Mouse (Mus musculus) intestine, postnatal 0 days (tissue): ENCODE measurements around the gene Ifi206. TPM values are rescaled to one million over a fixed set of nuclear protein-coding genes. Genes with fewer than 3 reads are reported as not detected.
"Not testable (repeated sequence)": the region's sequence is repeated elsewhere in the genome, so short reads cannot be mapped to it uniquely, and the experiment has no call there.

ENCODE experiments used
- ATAC-seq: fragments of 200-750 bp; cut with Nextera tagmentation; 2 replicates; pipeline ENCODE4 v1.8.0; 2017; ENCODE audit warnings: mild to moderate bottlenecking, moderate TSS enrichment, moderate library complexity
- H3K27ac ChIP-seq: fragments of 300-500 bp; sonication (generic); 2 replicates; pipeline ENCODE4 v1.5.1; 2014; ENCODE audit warnings: mild to moderate bottlenecking, low read depth, low read length, moderate library complexity
- H3K27me3 ChIP-seq: fragments of 300-500 bp; sonication (generic); replicated peaks from 2 replicates; pipeline ENCODE4 v1.6.1; 2014; ENCODE audit warnings: low read length, mixed read lengths; ENCODE audit not compliant: control insufficient read depth, insufficient read depth
- H3K36me3 ChIP-seq: fragments of 300-500 bp; sonication (generic); 2 replicates; pipeline ENCODE4 v1.6.1; 2014; ENCODE audit warnings: mild to moderate bottlenecking, moderate library complexity; ENCODE audit not compliant: control insufficient read depth, insufficient read depth
- H3K4me1 ChIP-seq: fragments of 300-500 bp; sonication (generic); replicated peaks from 2 replicates; pipeline ENCODE4 v1.6.1; 2014; ENCODE audit warnings: antibody characterized with exemption, low read length, mixed read lengths; ENCODE audit not compliant: control insufficient read depth, insufficient read depth
- H3K4me2 ChIP-seq: fragments of 300-500 bp; sonication (generic); replicated peaks from 2 replicates; pipeline ENCODE4 v1.6.1; 2014; ENCODE audit warnings: low read depth, mild to moderate bottlenecking, moderate library complexity
- H3K4me3 ChIP-seq: fragments of 300-500 bp; sonication (generic); 2 replicates; pipeline ENCODE4 v1.5.1; 2014; ENCODE audit warnings: low read depth, low read length
- H3K9ac ChIP-seq: fragments of 300-500 bp; sonication (generic); 2 replicates; pipeline ENCODE4 v1.6.1; 2014; ENCODE audit warnings: mild to moderate bottlenecking, low read depth, low read length
- H3K9me3 ChIP-seq: fragments of 300-500 bp; sonication (generic); 2 replicates; pipeline ENCODE4 v1.6.1; 2016; ENCODE audit warnings: mixed run types; ENCODE audit not compliant: control insufficient read depth
- CTCF ChIP-seq: sonication (generic); IDR thresholded peaks from 2 replicates; pipeline ENCODE4 v1.5.1; 2016; ENCODE audit warnings: low read depth, mild to moderate bottlenecking, control low read depth, antibody characterized with exemption, moderate library complexity
- WGBS: fragments of 180-500 bp; shearing (Covaris S2); extraction: QIAGEN DNeasy Blood & Tissue Kit; methylation state at CpG from one replicate; pipeline ENCODE4 v1.1.7; 2014; 5-methylcytosine and 5-hydroxymethylcytosine counted together
- polyA plus RNA-seq: library from polyadenylated mRNA; unstranded; fragments of >200 nt; fragmentation: Nextera tagmentation; extraction: Ambion mirVana; gene quantifications from 2 replicates; pipeline ENCODE4 v1.2.1, GENCODE M21; 2015

The Ifi206 gene
- 0.16 and 0.41 TPM in 2 replicates for polyA plus RNA-seq

DNA sequence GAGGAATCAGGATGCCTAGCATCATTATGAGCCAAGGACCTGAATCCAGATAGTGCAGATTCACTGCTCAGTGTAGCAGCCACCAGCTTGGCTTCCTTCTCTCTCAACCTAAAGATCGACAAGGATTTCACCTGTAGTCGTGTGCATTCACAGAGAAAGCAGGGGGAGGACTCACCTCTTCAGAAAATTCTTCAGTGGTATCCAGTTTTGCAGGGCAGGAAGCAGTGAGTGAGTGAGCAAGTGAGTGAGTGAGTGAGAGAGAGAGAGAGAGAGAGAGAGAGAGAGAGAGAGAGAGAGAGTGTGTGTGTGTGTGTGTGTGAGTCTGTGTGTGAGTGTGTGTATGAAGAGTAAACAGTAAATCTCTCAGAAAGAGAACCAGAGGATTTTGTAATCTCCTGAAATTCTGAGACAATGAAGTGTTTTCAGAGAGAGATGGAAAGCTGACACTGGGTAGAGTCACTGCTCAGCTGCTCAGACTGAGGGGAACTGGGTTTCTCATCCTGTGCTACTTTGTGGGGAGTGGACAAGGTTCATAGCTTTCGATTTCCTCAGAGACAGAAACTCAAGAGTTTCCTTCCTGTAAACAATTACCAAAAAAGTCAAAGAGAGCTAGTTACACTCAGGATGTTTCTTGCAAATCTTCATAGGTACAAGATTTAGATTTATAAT lies at the start of gene Ifi206:
Gene Ifi206 (minus strand): TSS at position 230 of the 669 bp plus-strand sequence.
- not testable (repeated sequence) for H3K4me1 ChIP-seq, H3K9me3 ChIP-seq, H3K36me3 ChIP-seq, H3K4me2 ChIP-seq, H3K27ac ChIP-seq, H3K27me3 ChIP-seq, ATAC-seq, H3K4me3 ChIP-seq, H3K9ac ChIP-seq
- WGBS, result 64% methylated on average over 3 of the region's 3 CpGs

DNA sequence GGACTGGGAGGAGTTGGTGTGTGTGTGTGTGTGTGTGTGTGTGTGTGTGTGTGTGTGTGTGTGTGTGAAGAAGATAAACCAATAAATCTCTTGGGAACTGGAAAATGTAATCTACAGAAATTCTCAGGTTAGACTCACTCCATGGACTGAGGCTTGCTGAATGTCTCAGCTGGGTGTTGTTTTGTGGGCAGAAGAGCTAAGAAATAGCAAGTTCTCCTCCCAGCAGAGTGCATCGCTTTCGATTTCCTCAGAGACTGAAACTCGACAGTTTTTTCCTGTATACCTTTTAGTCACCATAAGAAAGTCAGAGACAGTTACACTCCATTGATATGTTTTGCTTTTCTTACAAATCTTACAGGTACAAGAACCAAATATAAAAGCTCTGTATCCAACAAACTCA lies 45.0 kb upstream of the Ifi206 start, which contains the start of gene Ifi214:
Gene Ifi214 (minus strand): TSS at position 167 of the 400 bp plus-strand sequence.
- not testable (repeated sequence) for H3K9ac ChIP-seq, H3K4me2 ChIP-seq, H3K4me1 ChIP-seq, H3K9me3 ChIP-seq, ATAC-seq, H3K36me3 ChIP-seq, H3K4me3 ChIP-seq, H3K27ac ChIP-seq, H3K27me3 ChIP-seq
- WGBS, result 86% methylated on average over 3 of the region's 3 CpGs

DNA sequence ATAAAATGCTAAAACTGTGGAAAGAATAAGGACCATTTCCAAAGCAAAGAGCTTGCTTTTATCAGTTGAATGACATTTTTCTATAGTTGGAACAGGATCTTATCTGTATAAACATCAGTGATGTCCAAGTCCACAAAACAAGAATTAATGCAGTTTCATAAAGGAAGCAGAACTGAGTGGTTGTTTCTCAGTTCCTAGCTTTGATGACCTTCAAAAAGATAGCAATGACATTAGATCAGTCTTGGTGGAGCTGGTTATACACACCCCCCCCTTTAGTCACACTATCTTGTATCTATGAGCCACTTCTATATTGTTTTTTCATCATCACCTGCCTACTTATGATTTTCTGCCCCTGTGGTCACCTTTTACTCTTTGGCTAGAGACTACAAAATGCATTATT lies 30.6 kb upstream of the Ifi206 start:
- no peak overlapping the region for H3K9ac ChIP-seq
- no peaks in the 10 kb centered on the region for H3K9me3 ChIP-seq
- ATAC-seq, result no peak
- H3K27ac ChIP-seq, result no peak overlapping the region
- no peaks in the 10 kb centered on the region for H3K27me3 ChIP-seq
- no peak overlapping the region for H3K4me3 ChIP-seq
- H3K36me3 ChIP-seq, result no peaks in the 10 kb centered on the region
- TF ChIP-seq CTCF, result no peak
- no peaks in the 10 kb centered on the region for H3K4me1 ChIP-seq
- no peak overlapping the region for H3K4me2 ChIP-seq

DNA sequence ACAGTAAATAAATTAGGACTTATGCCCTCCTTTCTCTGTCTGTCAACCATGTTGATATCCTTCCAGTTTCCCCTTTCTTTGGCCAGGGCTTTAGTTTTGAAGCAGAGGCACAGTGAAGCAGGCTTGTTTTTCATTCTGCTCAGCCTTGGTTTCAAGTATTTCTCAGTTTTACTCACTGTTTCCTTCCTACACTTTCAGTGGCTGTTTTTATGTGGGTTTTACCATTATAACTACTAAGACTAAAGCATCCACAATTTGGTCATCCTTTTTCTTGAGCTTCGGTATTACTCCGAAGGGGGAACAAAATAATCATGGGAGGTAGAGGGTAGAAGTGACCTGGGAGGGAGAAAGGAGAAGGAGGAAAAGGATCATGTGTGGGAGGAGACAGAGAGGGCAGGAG lies 19.8 kb upstream of the Ifi206 start:
- H3K4me3 ChIP-seq, H3K4me1 ChIP-seq, H3K36me3 ChIP-seq, H3K4me2 ChIP-seq, H3K9ac ChIP-seq, H3K9me3 ChIP-seq, H3K27me3 ChIP-seq, H3K27ac ChIP-seq, ATAC-seq: not testable (repeated sequence)
- WGBS, result 95% methylated on average over 2 of the region's 2 CpGs

DNA sequence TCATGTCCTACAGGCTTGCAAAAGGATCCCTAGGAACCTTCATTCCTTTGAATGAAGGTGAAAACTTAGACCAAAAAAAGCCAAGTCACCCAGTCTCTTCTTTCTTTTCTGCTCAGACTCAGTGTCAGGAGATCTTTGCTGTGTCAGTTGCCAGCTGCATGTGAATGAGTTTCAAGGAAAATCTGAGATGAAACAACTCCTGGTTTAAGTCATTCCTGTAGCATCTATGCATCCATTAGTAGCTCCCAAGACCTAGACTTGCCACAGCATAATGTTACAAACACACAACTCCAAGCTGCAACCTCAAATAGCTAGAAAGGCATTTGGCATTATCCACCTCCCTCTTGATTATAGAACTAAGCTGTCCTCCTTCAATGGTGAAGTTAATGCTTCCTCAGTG lies 642 bp upstream of the Ifi206 start:
- not testable (repeated sequence) for H3K4me3 ChIP-seq, H3K4me2 ChIP-seq, ATAC-seq, H3K36me3 ChIP-seq, H3K27ac ChIP-seq, H3K27me3 ChIP-seq, H3K4me1 ChIP-seq, H3K9me3 ChIP-seq, H3K9ac ChIP-seq

DNA sequence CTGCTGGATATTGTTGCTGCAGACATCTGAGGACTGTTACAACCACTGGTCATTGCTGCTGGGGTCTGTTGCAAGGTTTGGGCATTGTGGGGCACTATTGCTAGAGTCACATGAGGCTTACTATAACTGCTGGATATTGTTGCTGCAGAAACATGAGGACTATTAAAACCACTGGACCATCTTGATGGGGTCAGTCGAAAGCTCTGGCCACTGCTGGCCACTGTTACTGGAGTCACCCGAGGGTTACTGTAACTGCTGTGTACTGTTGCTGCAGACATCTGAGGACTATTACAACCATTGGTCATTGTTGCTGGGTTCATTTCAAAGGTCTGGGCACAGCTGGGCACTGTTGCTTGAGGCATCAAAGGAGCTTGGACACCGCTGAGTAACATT lies 9.7 kb downstream of the Ifi206 start:
- ATAC-seq, H3K36me3 ChIP-seq, H3K4me1 ChIP-seq, H3K27ac ChIP-seq, H3K27me3 ChIP-seq, H3K4me2 ChIP-seq, H3K9me3 ChIP-seq, H3K9ac ChIP-seq, H3K4me3 ChIP-seq: not testable (repeated sequence)
- 89% methylated on average over 3 of the region's 3 CpGs for WGBS

DNA sequence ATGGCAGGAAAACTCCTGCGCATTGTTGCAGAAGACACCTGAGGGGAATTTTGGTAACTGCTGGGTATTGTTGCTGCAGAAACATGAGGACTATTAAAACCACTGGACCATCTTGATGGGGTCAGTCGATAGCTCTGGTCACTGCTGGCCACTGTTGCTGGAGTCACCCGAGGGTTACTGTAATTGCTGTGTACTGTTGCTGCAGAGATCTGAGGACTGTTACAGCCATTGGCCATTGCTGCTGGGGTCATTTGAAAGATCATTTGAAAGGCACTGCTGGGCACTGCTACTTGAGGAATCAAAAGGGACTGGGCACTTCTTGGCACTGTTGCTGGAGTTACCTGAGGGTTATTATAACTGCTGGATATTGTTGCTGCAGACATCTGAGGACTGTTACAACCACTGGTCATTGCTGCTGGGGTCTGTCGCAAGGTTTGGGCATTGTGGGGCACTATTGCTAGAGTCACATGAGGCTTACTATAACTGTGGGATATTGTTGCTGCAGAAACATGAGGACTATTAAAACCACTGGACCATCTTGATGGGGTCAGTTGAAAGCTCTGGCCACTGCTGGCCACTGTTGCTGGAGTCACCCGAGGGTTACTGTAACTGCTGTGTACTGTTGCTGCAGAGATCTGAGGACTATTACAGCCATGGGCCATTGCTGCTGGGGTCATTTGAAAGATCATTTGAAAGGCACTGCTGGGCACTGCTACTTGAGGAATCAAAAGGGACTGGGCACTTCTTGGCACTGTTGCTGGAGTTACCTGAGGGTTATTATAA lies 10.3 kb downstream of the Ifi206 start:
- not testable (repeated sequence) for H3K4me1 ChIP-seq, H3K9ac ChIP-seq, ATAC-seq, H3K4me2 ChIP-seq, H3K27ac ChIP-seq, H3K4me3 ChIP-seq, H3K36me3 ChIP-seq, H3K27me3 ChIP-seq, H3K9me3 ChIP-seq
- WGBS, result 82% methylated on average over 5 of the region's 5 CpGs
